Mouse (Mus musculus) midbrain, embryonic 13.5 days (tissue): ENCODE measurements around the gene Cdk9. TPM values are rescaled to one million over a fixed set of nuclear protein-coding genes. Genes with fewer than 3 reads are reported as not detected.

Experiments used
- ATAC-seq: fragments of 200-750 bp; cut with Nextera tagmentation; 2 replicates; pipeline ENCODE4 v1.8.0; 2017; ENCODE audit warnings: mild to moderate bottlenecking, moderate TSS enrichment, moderate library complexity
- H3K27ac ChIP-seq: fragments of 300-500 bp; sonication (generic); 2 replicates; pipeline ENCODE4 v1.5.1; 2015; ENCODE audit warnings: inconsistent platforms, mild to moderate bottlenecking, moderate library complexity
- H3K27me3 ChIP-seq: fragments of 300-500 bp; sonication (generic); 2 replicates; pipeline ENCODE4 v1.6.1; 2015; ENCODE audit warnings: mild to moderate bottlenecking, inconsistent platforms
- H3K36me3 ChIP-seq: fragments of 300-500 bp; sonication (generic); 2 replicates; pipeline ENCODE4 v1.6.1; 2015; ENCODE audit warnings: mild to moderate bottlenecking, inconsistent platforms
- H3K4me1 ChIP-seq: fragments of 300-500 bp; sonication (generic); replicated peaks from 2 replicates; pipeline ENCODE4 v1.6.1; 2015; ENCODE audit warnings: inconsistent platforms
- H3K4me2 ChIP-seq: fragments of 300-500 bp; sonication (generic); replicated peaks from 2 replicates; pipeline ENCODE4 v1.6.1; 2015; ENCODE audit warnings: moderate library complexity, mild to moderate bottlenecking, inconsistent platforms
- H3K4me3 ChIP-seq: fragments of 300-500 bp; sonication (generic); replicated peaks from 2 replicates; pipeline ENCODE4 v1.5.1; 2015; ENCODE audit warnings: mild to moderate bottlenecking, inconsistent platforms
- H3K9ac ChIP-seq: fragments of 300-500 bp; sonication (generic); replicated peaks from 2 replicates; pipeline ENCODE4 v1.6.1; 2015; ENCODE audit warnings: mild to moderate bottlenecking, inconsistent platforms
- H3K9me3 ChIP-seq: fragments of 300-500 bp; sonication (generic); 2 replicates; pipeline ENCODE4 v1.6.1; 2016; ENCODE audit warnings: mild to moderate bottlenecking, inconsistent platforms
- WGBS: fragments of 180-500 bp; shearing (Covaris S2); methylation state at CpG from one replicate; pipeline ENCODE4 v1.1.7; 2015; 5-methylcytosine and 5-hydroxymethylcytosine counted together
- polyA plus RNA-seq: library from polyadenylated mRNA; unstranded; fragments of >200 nt; fragmentation: Nextera tagmentation; extraction: Ambion mirVana; gene quantifications from 2 replicates; pipeline ENCODE4 v1.2.1, GENCODE M21; 2015

Cdk9 gene
- polyA plus RNA-seq, 1 experiment from 2014 or later, result 84.5 TPM

DNA sequence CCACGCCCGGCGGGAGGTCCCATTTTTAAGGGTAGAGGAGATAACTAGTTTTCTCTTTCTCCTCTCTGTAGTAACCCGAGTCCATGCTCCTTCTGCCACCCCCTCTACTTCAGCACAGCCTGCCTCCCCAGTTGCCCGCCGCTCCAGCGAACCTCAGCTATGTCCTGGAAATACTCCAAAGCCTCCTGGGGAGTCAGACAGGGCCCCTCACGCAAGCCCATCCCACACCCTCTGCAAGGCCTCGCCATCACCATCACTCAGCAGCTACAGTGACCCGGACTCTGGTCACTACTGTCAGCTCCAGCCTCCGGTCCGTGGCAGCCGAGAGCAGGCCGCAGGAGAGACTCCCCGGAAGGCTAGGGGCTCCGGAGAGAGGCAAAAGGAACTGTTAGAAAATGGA lies 36.2 kb upstream of the Cdk9 start:
- H3K9ac ChIP-seq, result no peak overlapping the region
- H3K9me3 ChIP-seq, result no peaks in the 10 kb centered on the region
- no peak for ATAC-seq
- H3K27me3 ChIP-seq, result no peaks in the 10 kb centered on the region
- WGBS, result 92% methylated on average over 16 of the region's 16 CpGs
- no peak overlapping the region for H3K27ac ChIP-seq
- no peak overlapping the region for H3K4me3 ChIP-seq
- peaks cover 72% of the 10 kb centered on the region for H3K36me3 ChIP-seq
- H3K4me2 ChIP-seq, result no peak overlapping the region
- peaks cover 35% of the 10 kb centered on the region for H3K4me1 ChIP-seq

DNA sequence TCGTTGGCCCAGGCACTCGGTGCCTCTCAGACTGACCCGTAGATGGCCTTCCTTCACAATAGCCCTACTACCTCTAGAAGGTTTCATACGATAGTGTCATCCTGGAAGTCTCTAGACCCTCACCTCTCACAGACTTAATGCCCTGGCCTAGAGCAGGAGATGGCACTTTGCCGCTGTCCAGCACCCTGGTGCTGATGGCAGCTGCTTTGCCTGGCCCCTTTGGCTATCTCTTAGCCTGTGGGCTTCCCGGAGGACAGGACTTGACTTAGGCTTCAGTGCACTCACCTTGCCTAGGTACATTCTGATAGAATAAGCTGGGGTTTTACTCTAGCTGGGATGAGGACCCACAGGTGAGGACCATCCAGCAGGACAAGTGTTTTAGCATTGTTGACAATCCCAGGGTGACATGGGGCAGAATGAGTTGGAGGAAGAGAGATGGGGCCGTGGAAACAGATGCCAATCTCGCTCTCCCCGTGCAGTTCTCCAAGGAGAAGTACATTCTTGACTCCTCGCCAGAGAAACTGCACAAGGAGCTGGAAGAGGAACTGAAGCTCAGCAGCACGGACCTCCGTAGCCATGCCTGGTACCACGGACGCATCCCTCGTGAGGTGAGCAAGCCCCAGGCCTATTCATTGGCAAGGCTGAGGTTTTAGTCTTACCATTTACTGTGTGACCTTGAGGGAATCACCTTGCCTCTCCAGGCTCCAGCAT lies 31.6 kb upstream of the Cdk9 start:
- peaks cover 47% of the 10 kb centered on the region for H3K36me3 ChIP-seq
- no peak overlapping the region for H3K4me2 ChIP-seq
- no peak for ATAC-seq
- H3K27me3 ChIP-seq, result peaks cover 4% of the 10 kb centered on the region; the same call in 1 of the 2 replicates
- H3K9me3 ChIP-seq, result no peaks in the 10 kb centered on the region
- H3K4me1 ChIP-seq, result peaks cover 40% of the 10 kb centered on the region
- WGBS, result 82% methylated on average over 15 of the region's 15 CpGs
- H3K9ac ChIP-seq, result peak overlapping the region; percentile 32; the same call in 1 of the 2 replicates
- H3K4me3 ChIP-seq, result no peak overlapping the region
- H3K27ac ChIP-seq, result no peak overlapping the region

DNA sequence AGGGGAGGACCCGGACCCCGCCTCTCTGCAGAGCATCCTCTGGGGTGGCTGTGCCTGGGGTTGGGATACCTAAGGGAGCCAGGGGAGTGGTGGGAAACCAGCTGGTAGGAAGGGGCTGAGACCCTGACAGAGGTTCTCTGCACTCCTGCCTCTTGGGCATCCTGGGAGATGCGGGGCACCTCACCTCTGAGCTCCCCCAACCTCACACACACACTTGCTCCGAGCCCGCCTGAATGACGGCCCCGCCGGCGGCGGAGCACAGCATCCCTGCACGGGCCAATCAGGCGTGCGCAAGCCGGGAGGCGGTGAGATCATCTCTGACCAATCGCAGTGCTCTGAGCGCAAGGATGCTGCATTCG lies 29.3 kb upstream of the Cdk9 start:
- WGBS, result 1% methylated on average over 12 of the region's 18 CpGs
- H3K4me1 ChIP-seq, result peaks cover 44% of the 10 kb centered on the region
- H3K4me3 ChIP-seq, result peak overlapping the region; percentile 75
- H3K4me2 ChIP-seq, result peak overlapping the region; percentile 84
- peak overlapping the region; percentile 88 for H3K27ac ChIP-seq
- H3K9ac ChIP-seq, result peak overlapping the region; percentile 87
- H3K27me3 ChIP-seq, result peaks cover 4% of the 10 kb centered on the region; the same call in 1 of the 2 replicates
- peaks cover 28% of the 10 kb centered on the region for H3K36me3 ChIP-seq
- peak; percentile 94 for ATAC-seq
- no peaks in the 10 kb centered on the region for H3K9me3 ChIP-seq

DNA sequence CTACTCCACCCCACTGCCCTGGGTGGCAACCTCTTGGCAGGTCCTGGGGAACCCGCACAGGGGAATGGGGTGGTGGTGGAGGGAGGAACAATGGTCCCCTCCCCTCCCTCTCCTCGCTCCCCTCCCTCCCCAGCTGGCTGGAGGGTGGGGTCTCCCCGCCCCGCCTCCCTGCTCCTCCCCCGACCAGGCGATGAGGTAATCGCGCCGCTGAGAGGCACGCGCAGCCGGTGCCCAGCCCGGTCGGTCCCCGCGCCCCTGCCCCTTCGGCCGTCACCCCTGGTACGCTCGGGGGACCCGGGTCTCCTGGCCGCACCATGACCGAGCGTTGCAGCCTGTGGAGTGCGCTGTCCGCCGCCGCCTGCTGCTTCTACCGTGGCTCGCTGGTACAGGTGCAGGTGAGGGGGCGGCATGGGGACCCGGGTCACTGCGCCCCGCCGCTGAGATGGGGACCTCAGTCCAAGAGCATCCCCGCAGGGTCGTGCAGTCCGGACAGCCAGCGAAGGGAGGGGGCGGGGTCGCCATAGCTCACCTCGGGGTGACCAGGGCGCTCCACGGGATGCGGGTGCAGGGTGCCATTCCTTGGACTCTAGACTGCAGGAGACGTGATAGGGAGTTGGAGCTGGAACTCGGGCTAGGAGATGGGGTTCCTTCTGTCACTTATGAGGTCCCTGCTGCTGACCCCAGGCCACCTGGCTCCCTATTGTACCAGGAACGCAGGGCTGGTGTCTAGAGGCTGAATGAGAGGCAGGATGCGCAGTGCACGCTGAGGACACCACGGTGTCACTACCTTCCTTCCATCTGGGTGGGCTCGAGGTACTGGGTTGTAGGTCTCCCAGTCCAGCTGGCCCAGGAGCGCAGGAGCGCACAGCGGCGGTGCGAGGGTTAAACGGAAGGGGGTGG lies 28.6 kb upstream of the Cdk9 start:
- peak; percentile 56 for ATAC-seq
- Histone ChIP-seq H3K4me3 (peak overlapping the region; percentile 75), H3K27me3 (peaks cover 4% of the 10 kb centered on the region; the same call in 1 of the 2 replicates), H3K9ac (peak overlapping the region; percentile 87), H3K9me3 (no peaks in the 10 kb centered on the region), H3K4me2 (peak overlapping the region; percentile 84), H3K4me1 (peaks cover 44% of the 10 kb centered on the region), H3K36me3 (peaks cover 21% of the 10 kb centered on the region), H3K27ac (peak overlapping the region; percentile 88)
- WGBS, result 2% methylated on average over 51 of the region's 58 CpGs

DNA sequence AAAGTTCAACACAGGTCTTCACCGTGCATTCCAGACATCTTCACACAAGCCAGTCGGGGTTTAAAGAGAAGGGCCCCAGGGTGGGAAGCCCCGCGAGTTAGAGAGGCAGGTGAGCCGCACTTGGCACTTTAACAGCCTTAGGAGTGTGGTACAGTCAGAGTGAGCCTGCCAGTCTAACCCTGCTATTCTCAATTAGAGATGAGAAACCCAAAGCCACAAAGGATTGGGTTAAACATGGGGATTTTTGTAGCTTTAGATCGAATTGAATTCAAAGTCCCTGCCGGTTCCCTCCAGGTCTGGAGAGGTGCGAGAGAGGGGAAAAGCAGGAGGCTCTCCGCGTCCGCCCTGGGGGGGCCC lies 28.0 kb upstream of the Cdk9 start, which contains the start of gene 6330409D20Rik:
Gene 6330409D20Rik (minus strand): TSS at position 101 of the 357 bp plus-strand sequence.
- Histone ChIP-seq H3K27me3 (peaks cover 4% of the 10 kb centered on the region; the same call in 1 of the 2 replicates), H3K4me2 (peak within 1 kb of the TSS; percentile 84), H3K4me3 (peak within 1 kb of the TSS; percentile 75), H3K4me1 (peaks cover 44% of the 10 kb centered on the region), H3K9me3 (no peaks in the 10 kb centered on the region), H3K9ac (peak within 1 kb of the TSS; percentile 87), H3K27ac (peak within 1 kb of the TSS; percentile 88), H3K36me3 (peaks cover 15% of the 10 kb centered on the region)
- peak; percentile 6; the same call in 1 of the 2 replicates for ATAC-seq
- WGBS, result 8% methylated on average over 11 of the region's 11 CpGs

DNA sequence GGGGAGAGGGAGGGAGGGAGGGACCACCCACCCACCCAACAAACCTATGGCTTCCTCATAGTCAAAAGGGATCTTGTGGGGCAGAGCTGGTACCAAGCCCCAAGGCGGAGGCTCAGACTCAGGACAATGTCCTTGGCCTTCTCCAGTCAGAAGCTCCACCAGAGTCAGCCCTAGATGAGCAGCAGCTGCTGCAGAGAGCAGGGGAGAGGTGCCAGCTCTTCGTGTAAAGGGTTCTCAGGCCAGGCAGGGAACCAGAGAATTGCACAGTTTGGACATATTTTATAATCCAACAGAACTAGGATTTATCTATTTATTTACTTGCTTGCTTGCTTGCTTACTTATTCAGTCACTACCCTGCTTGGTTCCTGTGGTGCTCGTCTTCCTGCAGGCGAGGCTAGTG lies 26.4 kb upstream of the Cdk9 start:
- H3K9ac ChIP-seq, result 0 out of 2 replicates have a peak overlapping the region, but pooled peaks have one; percentile 21

DNA sequence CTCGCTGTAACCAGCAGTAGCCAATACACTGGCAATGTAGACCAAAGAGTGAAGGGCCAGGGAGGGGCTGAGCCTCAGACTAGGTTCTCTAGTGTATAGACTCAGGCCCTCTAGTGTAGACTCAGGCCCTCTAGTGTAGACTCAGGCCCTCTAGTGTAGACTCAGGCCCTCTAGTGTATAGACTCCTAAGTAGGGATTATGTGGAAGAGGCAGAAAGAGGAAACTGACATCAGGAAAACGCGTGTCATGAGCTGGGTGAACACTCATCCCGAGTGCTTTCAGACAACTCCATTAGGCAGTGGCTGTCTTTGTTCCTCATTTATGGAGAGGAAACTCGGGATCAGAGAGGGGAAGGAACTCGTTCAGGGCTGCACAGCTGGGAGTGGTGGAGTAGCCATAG lies 24.1 kb upstream of the Cdk9 start:
- H3K9me3 ChIP-seq, result no peaks in the 10 kb centered on the region
- no peak overlapping the region for H3K9ac ChIP-seq
- H3K36me3 ChIP-seq, result no peaks in the 10 kb centered on the region
- peaks cover 18% of the 10 kb centered on the region for H3K4me1 ChIP-seq
- H3K27me3 ChIP-seq, result peaks cover 4% of the 10 kb centered on the region; the same call in 1 of the 2 replicates
- no peak overlapping the region for H3K4me2 ChIP-seq
- no peak overlapping the region for H3K4me3 ChIP-seq
- 53% methylated on average over 6 of the region's 6 CpGs for WGBS
- H3K27ac ChIP-seq, result no peak overlapping the region
- ATAC-seq, result no peak

More for the DNA sequence above, 26.4 kb upstream of the Cdk9 start:
- 71% methylated on average over 4 of the region's 4 CpGs for WGBS
- ATAC-seq, result no peak
- no peaks in the 10 kb centered on the region for H3K9me3 ChIP-seq
- no peak overlapping the region for H3K4me2 ChIP-seq
- H3K36me3 ChIP-seq, result no peaks in the 10 kb centered on the region
- no peak overlapping the region for H3K27ac ChIP-seq
- peaks cover 39% of the 10 kb centered on the region for H3K4me1 ChIP-seq
- peaks cover 4% of the 10 kb centered on the region; the same call in 1 of the 2 replicates for H3K27me3 ChIP-seq
- no peak overlapping the region for H3K4me3 ChIP-seq

DNA sequence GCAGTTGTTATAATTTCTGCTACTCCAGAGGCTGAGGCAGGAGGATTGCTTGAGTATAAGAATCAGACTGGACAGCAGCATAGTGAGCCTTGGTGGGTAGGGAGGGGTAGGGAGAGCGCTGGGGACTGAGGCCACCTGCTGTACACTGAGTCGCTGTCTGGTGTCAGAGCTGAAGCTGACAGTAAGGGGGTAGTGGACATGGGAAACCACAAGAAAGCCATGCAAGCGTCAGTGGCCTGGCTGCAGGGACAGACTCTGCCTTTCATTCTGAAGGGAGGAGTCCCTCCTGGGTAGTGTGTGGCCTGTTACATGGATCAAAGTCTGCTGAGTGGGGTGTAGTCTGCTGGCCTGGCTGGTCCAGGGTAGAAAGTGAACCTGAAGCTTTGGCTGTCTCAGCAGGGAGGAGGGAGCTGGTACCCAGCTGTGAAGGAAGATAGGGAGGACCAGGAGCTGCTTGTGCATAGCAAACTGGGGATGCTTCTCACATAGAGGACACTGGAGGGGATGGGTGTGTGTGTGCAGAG lies 23.5 kb upstream of the Cdk9 start:
- Histone ChIP-seq H3K27ac (no peak overlapping the region), H3K9me3 (no peaks in the 10 kb centered on the region), H3K36me3 (no peaks in the 10 kb centered on the region), H3K4me1 (peaks cover 18% of the 10 kb centered on the region; the same call in 1 of the 2 replicates), H3K9ac (no peak overlapping the region), H3K27me3 (peaks cover 4% of the 10 kb centered on the region; the same call in 1 of the 2 replicates), H3K4me2 (no peak overlapping the region), H3K4me3 (no peak overlapping the region)
- ATAC-seq, result no peak
- 22% methylated on average over 3 of the region's 3 CpGs for WGBS

DNA sequence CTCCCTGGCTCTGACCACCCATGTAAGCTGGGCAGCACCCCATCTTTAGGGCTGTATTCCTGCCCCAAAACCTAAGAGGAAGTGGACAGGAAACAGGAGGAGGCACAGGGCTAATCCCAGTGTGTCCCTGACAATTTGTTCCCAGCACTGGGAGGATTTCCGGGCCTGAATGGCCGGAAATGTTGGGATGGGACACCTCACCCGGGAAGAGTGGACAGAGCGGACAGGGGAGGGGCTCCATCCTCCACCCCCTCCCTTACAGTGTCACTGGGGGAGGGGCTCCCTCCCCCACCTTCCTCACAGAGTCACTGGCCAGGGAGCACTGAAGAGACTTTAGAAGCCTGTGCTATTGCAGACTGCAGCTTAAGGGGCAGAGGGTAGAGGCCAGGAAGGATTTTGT lies 22.1 kb upstream of the Cdk9 start:
- no peak overlapping the region for H3K4me2 ChIP-seq
- no peaks in the 10 kb centered on the region for H3K9me3 ChIP-seq
- ATAC-seq, result no peak
- H3K9ac ChIP-seq, result no peak overlapping the region
- H3K27ac ChIP-seq, result no peak overlapping the region; the same call in 1 of the 2 replicates
- H3K4me3 ChIP-seq, result no peak overlapping the region
- H3K4me1 ChIP-seq, result peaks cover 13% of the 10 kb centered on the region
- H3K27me3 ChIP-seq, result peaks cover 4% of the 10 kb centered on the region; the same call in 1 of the 2 replicates
- no peaks in the 10 kb centered on the region for H3K36me3 ChIP-seq
- 51% methylated on average over 4 of the region's 4 CpGs for WGBS

DNA sequence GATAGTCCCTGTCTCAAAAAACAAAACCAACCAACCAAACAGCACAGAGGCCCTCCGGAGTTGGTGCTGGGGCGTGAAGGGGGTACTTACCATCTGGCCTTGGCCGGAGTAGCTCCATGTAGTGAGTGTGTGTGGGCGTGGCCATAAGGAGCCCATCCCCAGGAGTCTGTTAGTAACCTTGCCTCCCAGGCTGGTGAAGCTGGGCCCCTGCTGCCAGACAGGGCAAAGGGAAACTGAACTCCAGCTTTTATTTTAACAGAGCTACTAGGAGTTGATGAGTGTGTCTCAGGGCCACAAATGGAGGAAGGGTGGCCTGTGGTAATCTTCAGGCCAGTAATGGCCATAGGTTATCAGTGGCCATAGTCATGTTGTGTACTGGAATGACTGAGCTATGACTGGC lies 21.6 kb upstream of the Cdk9 start:
- H3K4me2 ChIP-seq, result no peak overlapping the region
- ATAC-seq, result 0 out of 2 replicates have a peak, but pooled peaks have one; percentile 10
- 35% methylated on average over 4 of the region's 4 CpGs for WGBS
- no peaks in the 10 kb centered on the region for H3K36me3 ChIP-seq
- no peak overlapping the region; the same call in 1 of the 2 replicates for H3K27ac ChIP-seq
- H3K9ac ChIP-seq, result no peak overlapping the region
- peaks cover 9% of the 10 kb centered on the region; the same call in 1 of the 2 replicates for H3K4me1 ChIP-seq
- no peaks in the 10 kb centered on the region for H3K27me3 ChIP-seq
- no peak overlapping the region for H3K4me3 ChIP-seq
- no peaks in the 10 kb centered on the region for H3K9me3 ChIP-seq

DNA sequence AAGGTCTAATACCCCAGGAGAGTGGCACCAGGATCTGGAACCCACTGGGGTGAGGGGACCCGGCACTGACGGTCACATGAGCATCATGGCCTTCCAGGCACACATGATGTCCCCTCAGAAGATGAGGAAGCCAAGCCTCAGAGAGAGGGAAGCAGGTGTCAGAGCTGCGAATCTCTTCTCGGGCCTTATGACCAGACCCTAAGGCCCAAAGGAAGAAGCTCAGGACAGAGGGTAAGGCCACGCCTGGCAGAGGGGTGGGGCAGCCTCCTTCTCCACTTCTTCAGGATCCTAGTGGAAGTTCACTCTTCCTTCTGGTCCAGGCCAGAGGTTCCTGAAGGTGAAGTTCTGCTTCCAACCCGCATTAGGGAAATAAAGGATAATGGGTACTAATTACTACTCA lies 19.8 kb upstream of the Cdk9 start:
- H3K4me2 ChIP-seq, result no peak overlapping the region
- no peaks in the 10 kb centered on the region for H3K36me3 ChIP-seq
- no peak overlapping the region for H3K9ac ChIP-seq
- H3K9me3 ChIP-seq, result no peaks in the 10 kb centered on the region
- H3K4me3 ChIP-seq, result no peak overlapping the region
- ATAC-seq, result no peak
- peaks cover 8% of the 10 kb centered on the region for H3K4me1 ChIP-seq
- 85% methylated on average over 6 of the region's 6 CpGs for WGBS
- no peak overlapping the region for H3K27ac ChIP-seq
- no peaks in the 10 kb centered on the region for H3K27me3 ChIP-seq

DNA sequence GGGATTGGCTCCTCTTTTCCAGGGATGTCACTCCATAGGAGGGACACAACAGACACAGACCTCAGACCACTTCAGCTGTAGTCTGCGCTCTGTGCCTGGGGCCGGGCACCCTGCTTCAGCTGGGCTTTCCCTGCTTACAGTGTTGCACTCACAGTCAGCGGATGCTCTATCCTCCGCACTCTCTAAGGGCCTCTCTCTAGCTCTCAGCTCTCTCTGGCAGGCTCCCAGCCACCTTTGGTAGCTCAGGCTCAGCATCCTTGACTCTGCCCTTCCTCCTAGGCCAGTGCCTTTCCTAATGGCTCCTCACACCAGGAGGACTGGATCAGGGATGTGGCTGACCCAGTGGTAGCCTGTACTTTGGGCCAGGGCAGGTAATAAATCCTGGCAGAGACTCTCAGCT lies 19.0 kb upstream of the Cdk9 start:
- Histone ChIP-seq H3K27ac (no peak overlapping the region), H3K9me3 (no peaks in the 10 kb centered on the region), H3K4me3 (no peak overlapping the region), H3K9ac (no peak overlapping the region), H3K4me2 (no peak overlapping the region), H3K27me3 (no peaks in the 10 kb centered on the region), H3K4me1 (peaks cover 12% of the 10 kb centered on the region), H3K36me3 (no peaks in the 10 kb centered on the region)
- no peak for ATAC-seq
- WGBS, result 78% methylated on average over 4 of the region's 4 CpGs
